Mouse (Mus musculus) brain, embryonic 14.5 days (tissue): ENCODE results near the gene Olfr340.
"Not testable (repeated sequence)": the region's sequence is repeated elsewhere in the genome, so short reads cannot be mapped to it uniquely, and the experiment has no call there.

Source experiments
- CTCF ChIP-seq: fragments of 200-500 bp; IDR thresholded peaks from 2 replicates; pipeline ENCODE4 v1.5.1; 2012; ENCODE audit warnings: inconsistent platforms, mild to moderate bottlenecking, moderate library complexity, borderline replicate concordance; ENCODE audit not compliant: insufficient read depth, insufficient read length; ENCODE audit errors: extremely low read depth
- POLR2A ChIP-seq: fragments of 200-500 bp; IDR thresholded peaks from 2 replicates; pipeline ENCODE4 v1.6.1; 2012; ENCODE audit warnings: mild to moderate bottlenecking, inconsistent platforms, borderline replicate concordance; ENCODE audit not compliant: poor library complexity, insufficient read depth, insufficient read length, severe bottlenecking; ENCODE audit errors: extremely low read depth

DNA sequence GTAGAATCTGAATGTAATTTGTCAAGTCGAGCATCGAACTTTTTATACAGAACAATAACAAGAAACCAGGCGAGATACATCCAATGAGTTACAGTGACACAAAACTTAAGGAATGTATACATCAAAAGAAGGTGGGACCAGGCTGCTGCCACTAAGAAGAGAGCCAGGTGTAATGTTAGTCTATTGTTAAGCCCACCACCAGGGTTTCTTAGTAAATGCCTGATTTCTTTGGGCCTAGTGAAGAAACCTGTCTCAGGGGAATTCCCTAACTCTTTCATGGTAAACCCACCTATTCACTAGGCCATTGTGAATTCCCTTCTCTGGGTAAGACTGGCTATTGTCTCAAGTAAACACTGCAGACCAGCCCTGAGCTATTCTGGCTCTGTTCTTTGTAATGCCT lies 37.2 kb upstream of the Olfr340 start:
- TF ChIP-seq CTCF, POLR2A: not testable (repeated sequence)
